Mouse (Mus musculus): Measurements from ENCODE around the gene Zc4h2. TPM values are rescaled to one million over a fixed set of nuclear protein-coding genes. Genes with fewer than 3 reads are reported as not detected.
A peak's percentile ranks its signal among the peaks of the same experiment; 100 is the strongest.

Gene Zc4h2
- polyA plus RNA-seq (2014; fragmentation: Nextera tagmentation; extraction: Ambion mirVana): 8.2 and 8.9 TPM in 2 replicates

DNA sequence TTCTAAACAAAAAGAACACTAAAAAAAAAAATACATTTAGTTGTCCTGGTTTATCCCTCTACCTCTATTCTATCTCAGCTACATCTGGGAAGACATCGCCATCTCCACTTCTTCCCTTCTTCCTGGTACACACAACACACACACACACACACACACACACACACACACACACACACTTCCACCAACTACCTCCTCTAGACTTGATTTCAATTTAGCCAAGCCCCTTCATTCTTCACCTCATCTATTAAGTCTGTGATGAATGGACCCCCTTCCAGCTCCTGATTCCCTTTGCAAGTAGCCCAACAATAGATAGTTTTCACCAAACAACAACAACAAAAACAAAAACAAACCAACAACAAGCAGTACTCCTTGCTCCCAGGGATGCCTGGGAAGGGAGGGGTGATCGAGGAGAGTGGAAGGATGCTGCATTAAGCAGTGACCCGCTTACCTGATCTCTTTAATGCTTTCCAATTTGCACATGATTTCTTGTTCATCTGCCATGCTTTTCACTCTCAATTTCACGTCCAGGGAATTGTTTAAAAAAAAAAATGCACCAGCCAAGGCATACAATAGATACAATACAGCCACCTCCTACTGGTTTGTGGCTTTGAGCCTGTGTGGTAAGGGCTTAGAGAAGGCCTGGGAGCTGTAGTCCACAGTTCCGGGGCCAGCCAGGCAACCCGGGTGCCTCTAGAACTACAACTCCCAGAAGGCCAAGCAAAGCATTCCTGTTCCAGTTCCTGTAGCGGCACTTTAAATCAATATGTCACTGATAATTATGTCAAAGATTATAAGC lies at the start of gene Zc4h2:
Gene Zc4h2, minus strand, starts transcription at position 706 of the 796 bp plus-strand sequence.
- peak within 1 kb of the TSS in 1 of 2 experiments; percentile 37; a peak in 1 of 4 replicates for H3K27ac ChIP-seq (replicated peaks in 1 of 2; ENCODE audit: control insufficient read depth in 1 of 2, insufficient read depth in 1 of 2, low read depth in 2 of 2, low read length in 2 of 2)
- WGBS: 16% methylated on average over 7 of the region's 7 CpGs

DNA sequence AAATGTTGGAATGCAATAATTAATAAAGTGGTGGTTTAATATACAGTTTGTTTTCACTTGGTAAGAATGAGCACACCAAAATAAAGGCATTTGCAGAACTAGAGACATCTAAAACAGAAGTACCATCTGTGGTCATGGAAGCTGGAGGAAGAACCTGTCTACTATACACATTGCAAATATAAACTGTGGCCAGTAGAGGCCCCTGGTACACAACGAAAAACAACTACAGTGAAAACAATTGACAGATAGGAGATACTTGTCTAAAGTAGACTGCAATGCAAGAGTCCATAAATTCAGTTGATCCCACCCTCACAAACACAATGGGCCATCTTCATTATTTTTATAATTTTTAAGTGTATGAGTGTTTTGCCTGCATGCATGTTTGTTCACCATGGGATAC lies 28.8 kb upstream of the Zc4h2 start:
- Histone ChIP-seq H3K9ac (ENCODE audit: low read length) (no peak overlapping the region), H3K9me3 (ENCODE audit: control insufficient read depth, low read length) (no peaks in the 10 kb centered on the region), H3K36me3 (ENCODE audit: control insufficient read depth, insufficient read depth, low read length) (no peaks in the 10 kb centered on the region), H3K4me2 (ENCODE audit: low read length) (no peak overlapping the region), H3K27me3 (ENCODE audit: control insufficient read depth, insufficient read depth, low read length) (no peaks in the 10 kb centered on the region), H3K4me3 (ENCODE audit: control insufficient read depth in 1 of 2, insufficient read depth in 1 of 2, low read depth in 1 of 2, low read length in 2 of 2) (no peak overlapping the region), H3K4me1 (ENCODE audit: control insufficient read depth in 2 of 2, insufficient read depth in 2 of 2, low read length in 2 of 2) (no peaks in the 10 kb centered on the region), H3K27ac (replicated peaks in 1 of 2; ENCODE audit: control insufficient read depth in 1 of 2, insufficient read depth in 1 of 2, low read depth in 2 of 2, low read length in 2 of 2) (no peak overlapping the region)
- no peak for ATAC-seq (ENCODE audit: insufficient number of reproducible peaks, insufficient read depth, low FRiP score, low read depth)
- WGBS: 64% methylated on average over 1 of the region's 1 CpGs

More for the DNA sequence above, at the start of gene Zc4h2:
- Histone ChIP-seq H3K4me1 (ENCODE audit: control insufficient read depth in 2 of 2, insufficient read depth in 2 of 2, low read length in 2 of 2) (no peaks in the 10 kb centered on the region), H3K36me3 (ENCODE audit: control insufficient read depth, insufficient read depth, low read length) (no peaks in the 10 kb centered on the region), H3K9me3 (ENCODE audit: control insufficient read depth, low read length) (no peaks in the 10 kb centered on the region), H3K4me3 (ENCODE audit: control insufficient read depth in 1 of 2, insufficient read depth in 1 of 2, low read depth in 1 of 2, low read length in 2 of 2) (peak within 1 kb of the TSS; percentile 49 to 54), H3K4me2 (ENCODE audit: low read length) (peak within 1 kb of the TSS; percentile 64), H3K9ac (ENCODE audit: low read length) (peak within 1 kb of the TSS; percentile 57), H3K27me3 (ENCODE audit: control insufficient read depth, insufficient read depth, low read length) (no peaks in the 10 kb centered on the region)
- ATAC-seq (ENCODE audit: insufficient number of reproducible peaks, insufficient read depth, low FRiP score, low read depth): peak; percentile 90

DNA sequence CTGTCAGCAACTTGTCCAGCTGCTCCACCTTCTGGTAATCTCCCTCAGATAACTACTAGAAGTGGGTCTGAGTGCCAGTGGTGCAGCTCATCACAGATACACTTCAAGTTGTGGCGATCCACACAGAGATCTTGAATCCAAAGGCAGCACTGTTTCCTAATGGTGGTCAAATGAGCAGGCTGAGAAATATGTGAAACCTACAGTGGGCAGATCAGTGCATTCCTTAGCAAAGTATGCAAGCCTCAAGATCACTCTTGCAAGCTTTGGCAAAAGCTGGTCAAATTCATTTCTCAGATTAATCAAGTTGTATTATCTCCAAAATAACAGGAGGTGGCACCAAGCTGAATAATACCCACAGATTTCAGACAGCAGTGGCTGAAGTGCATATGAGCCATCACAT lies 23.9 kb upstream of the Zc4h2 start:
- no peaks in the 10 kb centered on the region for H3K27me3 ChIP-seq (ENCODE audit: control insufficient read depth, insufficient read depth, low read length)
- H3K9ac ChIP-seq (ENCODE audit: low read length): no peak overlapping the region
- no peak overlapping the region for H3K4me3 ChIP-seq (ENCODE audit: control insufficient read depth in 1 of 2, insufficient read depth in 1 of 2, low read depth in 1 of 2, low read length in 2 of 2)
- WGBS: 45% methylated on average over 1 of the region's 1 CpGs
- no peak overlapping the region for H3K27ac ChIP-seq (replicated peaks in 1 of 2; ENCODE audit: control insufficient read depth in 1 of 2, insufficient read depth in 1 of 2, low read depth in 2 of 2, low read length in 2 of 2)
- no peaks in the 10 kb centered on the region for H3K9me3 ChIP-seq (ENCODE audit: control insufficient read depth, low read length)
- no peaks in the 10 kb centered on the region for H3K4me1 ChIP-seq (ENCODE audit: control insufficient read depth in 2 of 2, insufficient read depth in 2 of 2, low read length in 2 of 2)
- no peaks in the 10 kb centered on the region for H3K36me3 ChIP-seq (ENCODE audit: control insufficient read depth, insufficient read depth, low read length)
- no peak for ATAC-seq (ENCODE audit: insufficient number of reproducible peaks, insufficient read depth, low FRiP score, low read depth)
- H3K4me2 ChIP-seq (ENCODE audit: low read length): no peak overlapping the region

DNA sequence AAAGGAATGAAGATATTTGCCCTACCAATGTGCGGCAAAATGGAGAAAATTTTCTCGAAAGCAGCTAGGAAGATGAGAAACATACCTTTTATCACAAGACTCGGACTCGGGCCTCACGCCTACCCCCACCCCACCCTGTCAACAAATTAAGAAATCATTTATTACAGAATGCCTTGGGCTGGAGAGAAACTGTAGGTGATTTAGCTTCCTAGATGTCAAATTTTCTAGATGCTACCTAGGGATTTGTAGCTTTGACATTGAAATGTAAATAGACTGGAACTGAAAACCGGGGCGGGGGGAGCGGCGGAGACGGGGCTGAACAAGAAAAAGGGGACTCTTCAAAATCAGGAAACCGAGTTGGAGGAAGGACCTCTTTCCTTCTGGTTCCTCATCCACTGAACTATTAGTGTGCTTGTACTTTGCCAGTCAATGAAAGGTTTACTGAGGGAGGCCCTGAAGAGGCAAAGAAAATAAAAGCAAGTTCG lies 333 bp upstream of the Zc4h2 start:
- Histone ChIP-seq H3K4me1 (ENCODE audit: control insufficient read depth in 2 of 2, insufficient read depth in 2 of 2, low read length in 2 of 2) (no peaks in the 10 kb centered on the region), H3K4me3 (ENCODE audit: control insufficient read depth in 1 of 2, insufficient read depth in 1 of 2, low read depth in 1 of 2, low read length in 2 of 2) (peak overlapping the region; percentile 49 to 54), H3K4me2 (ENCODE audit: low read length) (peak overlapping the region; percentile 64), H3K27me3 (ENCODE audit: control insufficient read depth, insufficient read depth, low read length) (no peaks in the 10 kb centered on the region), H3K9ac (ENCODE audit: low read length) (peak overlapping the region; percentile 57), H3K27ac (replicated peaks in 1 of 2; ENCODE audit: control insufficient read depth in 1 of 2, insufficient read depth in 1 of 2, low read depth in 2 of 2, low read length in 2 of 2) (peak overlapping the region in 1 of 2 experiments; percentile 37; a peak in 1 of 4 replicates), H3K9me3 (ENCODE audit: control insufficient read depth, low read length) (no peaks in the 10 kb centered on the region), H3K36me3 (ENCODE audit: control insufficient read depth, insufficient read depth, low read length) (no peaks in the 10 kb centered on the region)
- no peak for ATAC-seq (ENCODE audit: insufficient number of reproducible peaks, insufficient read depth, low FRiP score, low read depth)
- WGBS: 30% methylated on average over 12 of the region's 12 CpGs

DNA sequence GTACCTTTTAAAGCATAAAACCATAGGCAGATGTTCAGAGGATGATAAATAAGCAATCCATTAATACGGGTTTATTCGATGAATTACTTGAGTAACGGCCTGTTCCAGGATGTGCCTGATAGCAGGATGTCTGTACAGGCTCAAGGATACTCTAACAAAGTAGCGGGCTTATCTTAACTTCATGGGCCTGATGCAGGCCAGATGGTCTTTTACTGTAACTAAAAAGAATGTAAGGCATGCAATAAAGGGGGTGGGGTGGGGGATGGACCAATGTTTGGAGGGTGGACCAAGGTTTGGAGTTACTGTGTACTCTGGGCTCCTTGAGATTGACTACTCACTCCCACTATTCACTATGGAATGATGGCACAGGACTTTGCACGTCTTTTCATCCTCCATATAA lies 57.7 kb downstream of the Zc4h2 start:
- Histone ChIP-seq H3K4me1 (ENCODE audit: control insufficient read depth in 2 of 2, insufficient read depth in 2 of 2, low read length in 2 of 2) (peaks cover 0 to 4% of the 10 kb centered on the region in 2 experiments; a peak in 1 of 4 replicates), H3K36me3 (ENCODE audit: control insufficient read depth, insufficient read depth, low read length) (no peaks in the 10 kb centered on the region), H3K9ac (ENCODE audit: low read length) (no peak overlapping the region), H3K4me3 (ENCODE audit: control insufficient read depth in 1 of 2, insufficient read depth in 1 of 2, low read depth in 1 of 2, low read length in 2 of 2) (no peak overlapping the region), H3K27ac (replicated peaks in 1 of 2; ENCODE audit: control insufficient read depth in 1 of 2, insufficient read depth in 1 of 2, low read depth in 2 of 2, low read length in 2 of 2) (no peak overlapping the region), H3K27me3 (ENCODE audit: control insufficient read depth, insufficient read depth, low read length) (no peaks in the 10 kb centered on the region), H3K4me2 (ENCODE audit: low read length) (no peak overlapping the region), H3K9me3 (ENCODE audit: control insufficient read depth, low read length) (no peaks in the 10 kb centered on the region)
- no peak for ATAC-seq (ENCODE audit: insufficient number of reproducible peaks, insufficient read depth, low FRiP score, low read depth)
- WGBS: 29% methylated on average over 5 of the region's 5 CpGs

Other genes with a start within 250 kb of the Zc4h2 start
- gene Amer1, start 213.6 kb downstream of the Zc4h2 start, polyA plus RNA-seq (2014; fragmentation: Nextera tagmentation; extraction: Ambion mirVana): 6.0 and 6.4 TPM in 2 replicates
- 3.2 and 4.0 TPM in 2 replicates for gene Asb12, start 100.5 kb downstream of the Zc4h2 start, polyA plus RNA-seq (2014; fragmentation: Nextera tagmentation; extraction: Ambion mirVana)
- gene Pfn5, start 100.4 kb downstream of the Zc4h2 start, polyA plus RNA-seq (2014; fragmentation: Nextera tagmentation; extraction: Ambion mirVana): not detected in 2 replicates
- gene Zc3h12b, start 53.2 kb upstream of the Zc4h2 start, polyA plus RNA-seq (2014; fragmentation: Nextera tagmentation; extraction: Ambion mirVana): 1.7 and 2.6 TPM in 2 replicates

Data from heart, embryonic 14.5 days (tissue).